Mouse (Mus musculus) adrenal gland, adult 2 months (tissue): Measurements from ENCODE around the gene Mcpt4. TPM values are rescaled to one million over a fixed set of nuclear protein-coding genes. Genes with fewer than 3 reads are reported as not detected.

Experiments
- microRNA-seq, 2 experiments: library from miRNA; unstranded; fragments of <30 nt; microRNA quantifications; one replicate each; pipeline ENCODE4 v1.2.0; 2021
- polyA plus RNA-seq: library from polyadenylated mRNA; depleted of rRNA; stranded (reverse); fragments of >200 nt; gene quantifications from 2 replicates; pipeline ENCODE4 v1.2.3, GENCODE M21; 2012; rRNA removed
- total RNA-seq, 2 experiments: library from RNA; stranded (reverse); gene quantifications; 2 replicates each; pipeline ENCODE4 v1.2.3; 2021

The Mcpt4 gene
- total and polyA plus RNA-seq, 3 experiments: 1.00 to 1.6 (median 1.1) TPM

Small RNA genes lying within 50 kb of the gene (microRNA-seq; reads per million reads assigned to microRNA genes)
- gene Mir6949: 0 reads per million in 2 experiments

Other genes starting within 250 kb of the Mcpt4 start
- 10 to 100 TPM; 17.9 to 21.9 TPM for gene Nfatc4, start 239.2 kb downstream of the Mcpt4 start, total RNA-seq
- 50.5 and 58.1 TPM in 2 replicates for gene Nfatc4, start 239.2 kb downstream of the Mcpt4 start, polyA plus RNA-seq
- 10 to 100 TPM in 1 of 2 experiments, 1 to 10 TPM in 1; 7.2 to 16.1 TPM for gene Nynrin, start 208.3 kb downstream of the Mcpt4 start, total RNA-seq
- gene Nynrin, start 208.3 kb downstream of the Mcpt4 start, polyA plus RNA-seq: 5.1 and 5.3 TPM in 2 replicates
- under 1 TPM in 1 of 2 experiments, not detected in 1; 0.20 TPM for gene Cbln3, start 177.9 kb downstream of the Mcpt4 start, total RNA-seq
- gene Cbln3, start 177.9 kb downstream of the Mcpt4 start, polyA plus RNA-seq: 0.03 and 0.25 TPM in 2 replicates
- gene Khnyn, start 177.4 kb downstream of the Mcpt4 start, total RNA-seq: 10 to 100 TPM; 12.3 to 18.2 TPM
- 13.0 and 14.6 TPM in 2 replicates for gene Khnyn, start 177.4 kb downstream of the Mcpt4 start, polyA plus RNA-seq
- gene Sdr39u1, start 162.0 kb downstream of the Mcpt4 start, total RNA-seq: 10 to 100 TPM; 81.0 to 92.5 TPM
- 45.9 and 52.8 TPM in 2 replicates for gene Sdr39u1, start 162.0 kb downstream of the Mcpt4 start, polyA plus RNA-seq
- gene Cma1, start 117.6 kb downstream of the Mcpt4 start, total RNA-seq: 1 to 10 TPM; 2.3 TPM
- gene Cma1, start 117.6 kb downstream of the Mcpt4 start, polyA plus RNA-seq: 0.85 and 1.1 TPM in 2 replicates
- gene Cma2, start 111.3 kb downstream of the Mcpt4 start, total RNA-seq: under 1 TPM in 1 of 2 experiments, not detected in 1; 0.35 TPM
- not detected in 2 replicates for gene Cma2, start 111.3 kb downstream of the Mcpt4 start, polyA plus RNA-seq
- not detected for gene Mcpt1, start 44.3 kb downstream of the Mcpt4 start, total RNA-seq
- not detected in 2 replicates for gene Mcpt1, start 44.3 kb downstream of the Mcpt4 start, polyA plus RNA-seq
- not detected for gene Mcpt9, start 31.8 kb downstream of the Mcpt4 start, total RNA-seq
- gene Mcpt9, start 31.8 kb downstream of the Mcpt4 start, polyA plus RNA-seq: not detected in 2 replicates
- not detected for gene Mcpt2, start 20.3 kb downstream of the Mcpt4 start, total RNA-seq
- gene Mcpt2, start 20.3 kb downstream of the Mcpt4 start, polyA plus RNA-seq: 0.09 TPM in 1 of 2 replicates, not detected in the other
- gene Mcpt8, start 23.0 kb upstream of the Mcpt4 start, total RNA-seq: not detected
- not detected in 2 replicates for gene Mcpt8, start 23.0 kb upstream of the Mcpt4 start, polyA plus RNA-seq
- not detected for gene Ctsg, start 40.3 kb upstream of the Mcpt4 start, total RNA-seq
- not detected in 2 replicates for gene Ctsg, start 40.3 kb upstream of the Mcpt4 start, polyA plus RNA-seq
- not detected for gene Gzme, start 58.3 kb upstream of the Mcpt4 start, total RNA-seq
- gene Gzme, start 58.3 kb upstream of the Mcpt4 start, polyA plus RNA-seq: not detected in 2 replicates
- gene Gzmd, start 70.3 kb upstream of the Mcpt4 start, total RNA-seq: not detected
- not detected in 2 replicates for gene Gzmd, start 70.3 kb upstream of the Mcpt4 start, polyA plus RNA-seq
- gene Gzmg, start 97.3 kb upstream of the Mcpt4 start, total RNA-seq: not detected
- gene Gzmg, start 97.3 kb upstream of the Mcpt4 start, polyA plus RNA-seq: not detected in 2 replicates
- gene Gzmn, start 112.3 kb upstream of the Mcpt4 start, total RNA-seq: not detected
- gene Gzmn, start 112.3 kb upstream of the Mcpt4 start, polyA plus RNA-seq: not detected in 2 replicates
- not detected for gene Gzmf, start 149.1 kb upstream of the Mcpt4 start, total RNA-seq
- gene Gzmf, start 149.1 kb upstream of the Mcpt4 start, polyA plus RNA-seq: not detected in 2 replicates
- gene Gzmc, start 172.3 kb upstream of the Mcpt4 start, total RNA-seq: not detected
- not detected in 2 replicates for gene Gzmc, start 172.3 kb upstream of the Mcpt4 start, polyA plus RNA-seq
- gene Gzmb, start 199.9 kb upstream of the Mcpt4 start, total RNA-seq: under 1 TPM in 1 of 2 experiments, not detected in 1; 0.35 TPM
- gene Gzmb, start 199.9 kb upstream of the Mcpt4 start, polyA plus RNA-seq: 0.16 and 0.30 TPM in 2 replicates